Mouse (Mus musculus) splenic B cell, adult 2 months (primary cell): ENCODE measurements around the gene Msgn1.

Experiments
- DNase-seq: peaks from one replicate; pipeline ENCODE4 v3.0.0-alpha.2; 2011; ENCODE audit warnings: low read depth, low spot score
- H3K27me3 ChIP-seq: 2 replicates; pipeline ENCODE4 v1.6.1; 2012; ENCODE audit warnings: mild to moderate bottlenecking, low read length, moderate library complexity, mixed read lengths; ENCODE audit not compliant: control insufficient read depth, poor library complexity, insufficient read depth, severe bottlenecking
- H3K36me3 ChIP-seq: 2 replicates; pipeline ENCODE4 v1.6.1; 2012; ENCODE audit warnings: mild to moderate bottlenecking, low read length, moderate library complexity, mixed read lengths; ENCODE audit not compliant: control insufficient read depth, poor library complexity, insufficient read depth, severe bottlenecking

Msgn1 gene

GRCm38 (mm10) chr12:11158670-11159069, 50.1 kb downstream of the Msgn1 start:
- Histone ChIP-seq H3K27me3 (no peaks in the 10 kb centered on the region), H3K36me3 (no peaks in the 10 kb centered on the region)
- no peak for DNase-seq
